Mouse (Mus musculus) heart, adult 18-20 months (tissue): ENCODE results near the gene Atp6v0e2. TPM values are rescaled to one million over a fixed set of nuclear protein-coding genes. Genes with fewer than 3 reads are reported as not detected.
A peak's percentile ranks its signal among the peaks of the same experiment; 100 is the strongest.

Experiments used
- DNase-seq, 2 experiments: peaks; one replicate each; pipeline ENCODE4 v3.0.0; 2021 to 2022; ENCODE audit warnings: mixed read lengths in 1 of 2
- total RNA-seq, 2 experiments: library from RNA; stranded (reverse); gene quantifications; 2 replicates each; pipeline ENCODE4 v1.2.3; 2021

Gene Atp6v0e2
- total RNA-seq, 2 experiments from 2014 or later: 19.8 to 21.4 TPM

- DNase-seq: peak; percentile 64 to 73
Measured at GRCm38 (mm10) chr6:48573280-48573679, 35.9 kb downstream of the Atp6v0e2 start.

- DNase-seq: no peak
Measured at GRCm38 (mm10) chr6:48573981-48574380, 36.6 kb downstream of the Atp6v0e2 start.

- no peak for DNase-seq
Measured at GRCm38 (mm10) chr6:48578736-48579135, 41.3 kb downstream of the Atp6v0e2 start.

- peak; percentile 68 to 76 for DNase-seq
Measured at GRCm38 (mm10) chr6:48579215-48579648, 41.8 kb downstream of the Atp6v0e2 start.

- no peak for DNase-seq
Measured at GRCm38 (mm10) chr6:48581257-48581656, 43.8 kb downstream of the Atp6v0e2 start.

- DNase-seq: peak in 1 of 2 experiments; percentile 78
Measured at GRCm38 (mm10) chr6:48582037-48582436, 44.6 kb downstream of the Atp6v0e2 start.

- no peak for DNase-seq
Measured at GRCm38 (mm10) chr6:48589194-48589750, 51.9 kb downstream of the Atp6v0e2 start, which contains the start of gene Gm45021. Gm45021 (plus strand) TSS chr6:48589610.

Other genes starting within 250 kb of the Atp6v0e2 start
- 10 to 100 TPM; 14.4 to 18.6 TPM for gene Krba1, start 142.0 kb upstream of the Atp6v0e2 start, total RNA-seq
- 10 to 100 TPM; 10.2 to 11.3 TPM for gene Zfp467, start 91.8 kb upstream of the Atp6v0e2 start, total RNA-seq
- under 1 TPM; 0.22 to 0.23 TPM for gene Sspo, start 89.4 kb upstream of the Atp6v0e2 start, total RNA-seq
- gene Lrrc61, start 17.2 kb downstream of the Atp6v0e2 start, total RNA-seq: 10 to 100 TPM; 14.7 to 18.6 TPM
- gene Rarres2, start 35.2 kb downstream of the Atp6v0e2 start, total RNA-seq: 10 to 100 TPM; 60.1 to 86.3 TPM
- gene Gm45021, start 52.0 kb downstream of the Atp6v0e2 start, total RNA-seq: not detected
- gene Repin1, start 56.3 kb downstream of the Atp6v0e2 start, total RNA-seq: 10 to 100 TPM; 32.3 to 32.9 TPM
- gene Gm44965, start 56.3 kb downstream of the Atp6v0e2 start, total RNA-seq: not detected
- gene Zfp775, start 64.4 kb downstream of the Atp6v0e2 start, total RNA-seq: 10 to 100 TPM; 11.8 to 12.3 TPM
- under 1 TPM; 0.37 to 0.39 TPM for gene AI854703, start 89.1 kb downstream of the Atp6v0e2 start, total RNA-seq
- gene Gimap8, start 109.6 kb downstream of the Atp6v0e2 start, total RNA-seq: 1 to 10 TPM; 7.1 to 7.5 TPM
- 1 to 10 TPM; 4.6 to 4.9 TPM for gene Gimap9, start 138.5 kb downstream of the Atp6v0e2 start, total RNA-seq
- 10 to 100 TPM; 19.3 to 32.9 TPM for gene Gimap4, start 146.9 kb downstream of the Atp6v0e2 start, total RNA-seq
- 10 to 100 TPM; 29.6 to 36.9 TPM for gene Gimap6, start 170.6 kb downstream of the Atp6v0e2 start, total RNA-seq
- 1 to 10 TPM; 3.8 to 4.0 TPM for gene Gm28053, start 181.0 kb downstream of the Atp6v0e2 start, total RNA-seq
- gene Gimap7, start 181.0 kb downstream of the Atp6v0e2 start, total RNA-seq: 1 to 10 TPM in 1 of 2 experiments, under 1 TPM in 1; 0.27 to 1.7 TPM
- 10 to 100 TPM in 1 of 2 experiments, 1 to 10 TPM in 1; 9.9 to 13.3 TPM for gene Gimap1, start 201.4 kb downstream of the Atp6v0e2 start, total RNA-seq
- 1 to 10 TPM; 4.9 to 5.0 TPM for gene Gimap5, start 208.6 kb downstream of the Atp6v0e2 start, total RNA-seq
- gene Gimap3, start 233.2 kb downstream of the Atp6v0e2 start, total RNA-seq: 1 to 10 TPM in 1 of 2 experiments, under 1 TPM in 1; 0.57 to 6.9 TPM